Mouse (Mus musculus) bone marrow macrophage, adult 2 months (primary cell): Measurements from ENCODE around the gene Gstp1.

Experiments
- CTCF ChIP-seq: IDR thresholded peaks from 2 replicates; pipeline ENCODE4 v1.5.1; 2012; ENCODE audit warnings: low read depth, mild to moderate bottlenecking, low read length, moderate library complexity
- POLR2A ChIP-seq: IDR thresholded peaks from 2 replicates; pipeline ENCODE4 v1.6.1; 2012; ENCODE audit warnings: mild to moderate bottlenecking, low read depth, low read length, borderline replicate concordance

- TF ChIP-seq POLR2A = no peak
- peak; percentile 24; the same call in 1 of the 2 replicates for TF ChIP-seq CTCF
Observed at GRCm38 (mm10) chr19:4013066-4013465, 24.7 kb downstream of the Gstp1 start.
